Comparison of ENCODE assay signal across 21 mouse cellular contexts in genomic region chr2:102600516-102600915, GRCm38 (mm10). TPM values are rescaled to one million over a fixed set of nuclear protein-coding genes. Genes with fewer than 3 reads are reported as not detected.
"Had no signal": no experiment of that assay in that cellular context is flagged by ENCODE, and none has a peak within 500 bp of the region (broad histone marks: within the 10 kb centered on the region; RNA-seq: fewer than 3 reads in every experiment).

No protein-coding gene starts in this region.

- H3K4me3 ChIP-seq: liver, embryonic 15.5 days; lung, embryonic 15.5 days; megakaryocyte, embryonic 14.5 days; midbrain, embryonic 13.5 days; midbrain, embryonic 15.5 days; neural tube, embryonic 12.5 days; stomach, embryonic 15.5 days had no signal

- H3K9me3 ChIP-seq: liver, embryonic 15.5 days; lung, embryonic 15.5 days; megakaryocyte, embryonic 14.5 days; midbrain, embryonic 13.5 days; midbrain, embryonic 15.5 days; neural tube, embryonic 12.5 days; stomach, embryonic 15.5 days had no signal

- H3K4me1 ChIP-seq: liver, embryonic 15.5 days had no signal

- DNase-seq: liver, postnatal 0 days; lung, adult 2 months; lung, postnatal 14 days; lung, postnatal 36 days; right cerebral cortex, postnatal 14 days; thymus, adult 2 months; thymus, postnatal 25 days; thymus, postnatal 4 days had no signal

- H3K36me3 ChIP-seq: liver, embryonic 15.5 days; lung, embryonic 15.5 days; midbrain, embryonic 13.5 days; midbrain, embryonic 15.5 days; neural tube, embryonic 12.5 days; stomach, embryonic 15.5 days had no signal

- ATAC-seq: liver, postnatal 0 days; lung, postnatal 0 days; midbrain, embryonic 13.5 days; midbrain, embryonic 15.5 days had no signal

- H3K9ac ChIP-seq: liver, embryonic 15.5 days; liver, postnatal 0 days; lung, embryonic 15.5 days; midbrain, embryonic 13.5 days; midbrain, embryonic 15.5 days; neural tube, embryonic 12.5 days; stomach, embryonic 15.5 days had no signal

- H3K4me2 ChIP-seq: liver, embryonic 15.5 days; lung, embryonic 15.5 days; midbrain, embryonic 13.5 days; midbrain, embryonic 15.5 days; neural tube, embryonic 12.5 days; stomach, embryonic 15.5 days had no signal

- H3K27me3 ChIP-seq: liver, embryonic 15.5 days; lung, embryonic 15.5 days; midbrain, embryonic 13.5 days; midbrain, embryonic 15.5 days; neural tube, embryonic 12.5 days; stomach, embryonic 15.5 days had no signal

- H3K27ac ChIP-seq: liver, embryonic 15.5 days; lung, embryonic 15.5 days; macrophage; midbrain, embryonic 13.5 days; midbrain, embryonic 15.5 days; neural tube, embryonic 12.5 days; stomach, embryonic 15.5 days; stomach, postnatal 0 days had no signal

RNA-seq across cellular contexts. Expression of gene Pamr1, which starts 50.7 kb away (rescaled TPM):
- total RNA-seq: megakaryocyte progenitor cell, adult 5-6 weeks had no signal
- polyA plus RNA-seq: macrophage had no signal

RNA-seq across cellular contexts. Expression of gene Slc1a2, which starts 57.9 kb away (rescaled TPM):
- total RNA-seq: megakaryocyte progenitor cell, adult 5-6 weeks; monocyte, adult 5-6 weeks; neutrophil, adult 5-6 weeks had no signal
